Comparison of ENCODE assay signal across 8 mouse cellular contexts in the genomic region with DNA sequence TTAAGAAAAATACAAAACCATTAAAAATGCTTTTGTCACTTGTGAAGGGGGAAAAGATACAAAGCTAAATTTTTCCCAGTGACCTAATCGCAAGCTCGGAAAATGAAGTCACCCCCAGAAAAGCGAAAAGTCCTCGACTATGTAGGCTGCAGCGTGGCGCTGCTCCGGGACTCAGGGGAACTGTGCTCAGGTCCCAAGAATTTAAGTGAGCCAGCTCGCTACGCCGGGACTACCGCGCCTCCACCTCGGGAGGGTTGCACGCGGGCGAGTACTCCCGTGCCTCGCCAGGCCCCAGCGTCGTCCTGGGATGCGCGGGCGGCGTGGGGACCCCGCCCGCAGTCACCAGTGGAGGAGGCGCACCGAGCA. TPM values are rescaled to one million over a fixed set of nuclear protein-coding genes. Genes with fewer than 3 reads are reported as not detected.
DNase-seq lines count a peak whose midpoint lies in the region; ATAC-seq and TF ChIP-seq lines count a peak whose summit lies in the region.

No protein-coding gene starts in this region.

- no peak for TF ChIP-seq CTCF in kidney, adult 2 months (conservative IDR thresholded peaks at IDR 0.05; ENCODE audit: insufficient read depth, insufficient read length, low read depth, low read length)
- no peak for TF ChIP-seq CTCF in cortical plate, adult 2 months (IDR thresholded peaks at IDR 0.05; ENCODE audit: extremely low read depth, insufficient read depth, low read length)

- H3K4me1 ChIP-seq in kidney, adult 2 months (ENCODE audit: control insufficient read depth, insufficient read depth, low read length) = no peaks in the 10 kb centered on the region
- H3K4me1 ChIP-seq in cortical plate, adult 2 months (ENCODE audit: control insufficient read depth, insufficient read depth, low read length) = no peaks in the 10 kb centered on the region
- peaks cover 13% of the 10 kb centered on the region for H3K4me1 ChIP-seq in hindbrain, embryonic 14.5 days (replicated peaks; ENCODE audit: control insufficient read depth, insufficient read depth, low read length)
- H3K4me1 ChIP-seq in midbrain, embryonic 13.5 days (replicated peaks) = peaks cover 18% of the 10 kb centered on the region

- no peaks in the 10 kb centered on the region for H3K36me3 ChIP-seq in kidney, adult 2 months (ENCODE audit: control insufficient read depth, insufficient read depth, low read length)
- H3K36me3 ChIP-seq in hindbrain, embryonic 14.5 days (replicated peaks; ENCODE audit: control insufficient read depth, insufficient read depth) = peaks cover 11% of the 10 kb centered on the region
- peaks cover 31% of the 10 kb centered on the region for H3K36me3 ChIP-seq in midbrain, embryonic 13.5 days

- peak overlapping the region; percentile 52 for H3K4me3 ChIP-seq in kidney, adult 2 months (ENCODE audit: insufficient read depth, low read depth, low read length)
- H3K4me3 ChIP-seq in cortical plate, adult 2 months (ENCODE audit: insufficient read depth, low read length) = peak overlapping the region; percentile 34
- H3K4me3 ChIP-seq in hindbrain, embryonic 14.5 days (replicated peaks; ENCODE audit: low read length) = peak overlapping the region; percentile 34
- peak overlapping the region; percentile 45 for H3K4me3 ChIP-seq in midbrain, embryonic 13.5 days (replicated peaks)

- H3K27ac ChIP-seq in kidney, adult 2 months (ENCODE audit: insufficient read depth, low read depth, low read length) = no peak overlapping the region
- no peak overlapping the region; the same call in 1 of the 2 replicates for H3K27ac ChIP-seq in cortical plate, adult 2 months (ENCODE audit: insufficient read depth, low read length)
- H3K27ac ChIP-seq in hindbrain, embryonic 14.5 days = no peak overlapping the region
- H3K27ac ChIP-seq in midbrain, embryonic 13.5 days = no peak overlapping the region

- ATAC-seq in hindbrain, embryonic 14.5 days (ENCODE audit: low FRiP score) = peak; percentile 47
- ATAC-seq in midbrain, embryonic 13.5 days = no peak

- H3K9ac ChIP-seq in hindbrain, embryonic 14.5 days = peak overlapping the region; percentile 52
- peak overlapping the region; percentile 68 for H3K9ac ChIP-seq in midbrain, embryonic 13.5 days (replicated peaks)

- no peak for DNase-seq in kidney, adult 2 months
- DNase-seq in kidney, postnatal 25 days = no peak
- no peak for DNase-seq in hindbrain, embryonic 14.5 days (ENCODE audit: low spot score)
- no peak for DNase-seq in MN1 (ENCODE audit: low spot score)
- DNase-seq in embryo, embryonic 10.5 days (ENCODE audit: low spot score) = no peak
- no peak for DNase-seq in thymus, postnatal 36 days

- TF ChIP-seq POLR2A in kidney, adult 2 months (IDR thresholded peaks at IDR 0.05; ENCODE audit: low read depth, low read length) = no peak
- TF ChIP-seq POLR2A in cortical plate, adult 2 months (IDR thresholded peaks at IDR 0.05; ENCODE audit: extremely low read depth, insufficient read depth, low read length) = no peak

- 39% methylated on average over 28 of the region's 28 CpGs for WGBS in kidney, adult 2 months
- WGBS in hindbrain, embryonic 14.5 days = 3% methylated on average over 28 of the region's 28 CpGs
- 2% methylated on average over 26 of the region's 28 CpGs for WGBS in midbrain, embryonic 13.5 days

- peak overlapping the region; percentile 72 for H3K4me2 ChIP-seq in hindbrain, embryonic 14.5 days (replicated peaks)
- peak overlapping the region; percentile 79 for H3K4me2 ChIP-seq in midbrain, embryonic 13.5 days (replicated peaks)

- H3K9me3 ChIP-seq in hindbrain, embryonic 14.5 days (ENCODE audit: control insufficient read depth, low read length) = no peaks in the 10 kb centered on the region
- H3K9me3 ChIP-seq in midbrain, embryonic 13.5 days = no peaks in the 10 kb centered on the region

- H3K27me3 ChIP-seq in kidney, adult 2 months (replicated peaks; ENCODE audit: control insufficient read depth, insufficient read depth, low read length) = no peaks in the 10 kb centered on the region
- H3K27me3 ChIP-seq in hindbrain, embryonic 14.5 days (ENCODE audit: control insufficient read depth, insufficient read depth, low read length) = no peaks in the 10 kb centered on the region
- H3K27me3 ChIP-seq in midbrain, embryonic 13.5 days = peaks cover 21% of the 10 kb centered on the region

RNA-seq across cellular contexts. Expression of a gene that starts 18.3 kb away (rescaled TPM):
- not detected in 2 replicates for polyA plus RNA-seq in kidney, adult 2 months (2012; rRNA removed)
- not detected in 2 replicates for polyA plus RNA-seq in cortical plate, adult 2 months (2012; rRNA removed)
- polyA plus RNA-seq in hindbrain, embryonic 14.5 days (2014; fragmentation: Nextera tagmentation; extraction: Ambion mirVana) = not detected in 2 replicates
- polyA plus RNA-seq in midbrain, embryonic 13.5 days (2015; fragmentation: Nextera tagmentation; extraction: Ambion mirVana) = not detected in 2 replicates

RNA-seq across cellular contexts. Expression of a gene that starts 19.8 kb away (rescaled TPM):
- 0.59 and 0.90 TPM in 2 replicates for polyA plus RNA-seq in kidney, adult 2 months (2012; rRNA removed)
- polyA plus RNA-seq in cortical plate, adult 2 months (2012; rRNA removed) = 0.21 TPM in 2 replicates
- 9.9 and 12.2 TPM in 2 replicates for polyA plus RNA-seq in hindbrain, embryonic 14.5 days (2014; fragmentation: Nextera tagmentation; extraction: Ambion mirVana)
- polyA plus RNA-seq in midbrain, embryonic 13.5 days (2015; fragmentation: Nextera tagmentation; extraction: Ambion mirVana) = 3.2 and 3.8 TPM in 2 replicates
